Mouse (Mus musculus): ENCODE measurements around the gene Pde1c.

Gene Pde1c

GRCm38 (mm10) chr6:56322799-56323198, 246.1 kb downstream of the Pde1c start:
- DNase-seq, result no peak

GRCm38 (mm10) chr6:56310318-56310717, 258.6 kb downstream of the Pde1c start:
- DNase-seq, result no peak

- DNase-seq, result no peak
Observed at GRCm38 (mm10) chr6:56306066-56306465, 262.8 kb downstream of the Pde1c start.

GRCm38 (mm10) chr6:56292176-56292575, 276.7 kb downstream of the Pde1c start:
- no peak for DNase-seq

GRCm38 (mm10) chr6:56289307-56289706, 279.6 kb downstream of the Pde1c start:
- DNase-seq, result no peak

- no peak for DNase-seq
Observed at GRCm38 (mm10) chr6:56284821-56285220, 284.1 kb downstream of the Pde1c start.

- no peak for DNase-seq
Observed at GRCm38 (mm10) chr6:56275461-56275860, 293.4 kb downstream of the Pde1c start.

- DNase-seq, result no peak
Observed at GRCm38 (mm10) chr6:56271741-56272140, 297.2 kb downstream of the Pde1c start.

- DNase-seq, result no peak
Observed at GRCm38 (mm10) chr6:56264509-56264908, 304.4 kb downstream of the Pde1c start.

GRCm38 (mm10) chr6:56260118-56260517, 308.8 kb downstream of the Pde1c start:
- no peak for DNase-seq

- DNase-seq, result no peak
Observed at GRCm38 (mm10) chr6:56257555-56258297, 311.2 kb downstream of the Pde1c start.

- DNase-seq, result no peak
Observed at GRCm38 (mm10) chr6:56250091-56250490, 318.8 kb downstream of the Pde1c start.

- DNase-seq, result no peak
Observed at GRCm38 (mm10) chr6:56191426-56192140, 377.3 kb downstream of the Pde1c start.

- no peak for DNase-seq
Observed at GRCm38 (mm10) chr6:56176485-56176884, 392.4 kb downstream of the Pde1c start.

GRCm38 (mm10) chr6:56172172-56172571, 396.7 kb downstream of the Pde1c start:
- no peak for DNase-seq

GRCm38 (mm10) chr6:56168736-56169135, 400.2 kb downstream of the Pde1c start:
- no peak for DNase-seq

- DNase-seq, result no peak
Observed at GRCm38 (mm10) chr6:56158217-56158616, 410.7 kb downstream of the Pde1c start.

- no peak for DNase-seq
Observed at GRCm38 (mm10) chr6:56156836-56157235, 412.1 kb downstream of the Pde1c start.

- no peak for DNase-seq
Observed at GRCm38 (mm10) chr6:56130493-56131159, 438.3 kb downstream of the Pde1c start.

- DNase-seq, result no peak
Observed at GRCm38 (mm10) chr6:56099520-56100101, 469.3 kb downstream of the Pde1c start.

- DNase-seq, result no peak
Observed at GRCm38 (mm10) chr6:56098427-56098826, 470.5 kb downstream of the Pde1c start.

- no peak for DNase-seq
Observed at GRCm38 (mm10) chr6:56076378-56076805, 492.5 kb downstream of the Pde1c start.

GRCm38 (mm10) chr6:56068516-56068915, 500.4 kb downstream of the Pde1c start:
- no peak for DNase-seq
